In the genomic region with DNA sequence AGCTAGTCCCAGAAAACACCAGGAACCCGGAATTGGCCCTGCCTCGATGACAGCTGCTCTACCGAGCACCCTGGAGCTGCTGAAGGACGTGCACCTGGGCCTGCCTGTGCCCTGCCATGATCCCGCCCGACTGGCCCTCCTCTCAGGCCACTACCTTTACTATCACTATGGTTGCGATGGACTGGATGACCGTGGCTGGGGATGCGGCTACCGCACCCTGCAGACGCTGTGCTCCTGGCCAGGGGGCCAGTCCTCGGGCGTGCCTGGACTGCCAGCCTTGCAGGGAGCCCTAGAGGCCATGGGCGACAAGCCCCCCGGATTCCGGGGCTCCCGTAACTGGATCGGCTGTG, we compare ENCODE assay signal across 1 mouse cellular context.
TF ChIP-seq lines count a peak whose summit lies in the region.

No protein-coding gene starts in this region.

TF ChIP-seq in CH12.LX, 34 proteins besides CTCF, POLR2A, EP300 and RAD21 (continued from another document):
- TF ChIP-seq E2F4 (IDR thresholded peaks at IDR 0.05; ENCODE audit: insufficient replicate concordance, low read depth, low read length), result no peak
- TF ChIP-seq CHD2 (IDR thresholded peaks at IDR 0.05; ENCODE audit: low read length), result no peak
- TF ChIP-seq NELFE (IDR thresholded peaks at IDR 0.05; ENCODE audit: low read depth, low read length), result no peak
- no peak for TF ChIP-seq GABPA (IDR thresholded peaks at IDR 0.05; ENCODE audit: insufficient replicate concordance, low read depth, low read length)
- TF ChIP-seq SMC3 (IDR thresholded peaks at IDR 0.05; ENCODE audit: low read depth, low read length), result no peak
- TF ChIP-seq MAX (IDR thresholded peaks at IDR 0.05; ENCODE audit: low read length), result no peak
- no peak for TF ChIP-seq HCFC1 (IDR thresholded peaks at IDR 0.05; ENCODE audit: low read depth, low read length)
